Mouse (Mus musculus) megakaryocyte, embryonic 14.5 days (primary cell): ENCODE data around the gene Prr5l.

Source experiments
- FLI1 ChIP-seq: IDR thresholded peaks from 2 replicates; pipeline ENCODE4 v1.6.1; 2012; ENCODE audit warnings: low read length, inconsistent platforms, mixed read lengths
- GATA1 ChIP-seq: IDR thresholded peaks from 3 replicates; pipeline ENCODE4 v1.6.1; 2012; ENCODE audit warnings: mixed read lengths, low read length, inconsistent platforms, borderline replicate concordance

DNA sequence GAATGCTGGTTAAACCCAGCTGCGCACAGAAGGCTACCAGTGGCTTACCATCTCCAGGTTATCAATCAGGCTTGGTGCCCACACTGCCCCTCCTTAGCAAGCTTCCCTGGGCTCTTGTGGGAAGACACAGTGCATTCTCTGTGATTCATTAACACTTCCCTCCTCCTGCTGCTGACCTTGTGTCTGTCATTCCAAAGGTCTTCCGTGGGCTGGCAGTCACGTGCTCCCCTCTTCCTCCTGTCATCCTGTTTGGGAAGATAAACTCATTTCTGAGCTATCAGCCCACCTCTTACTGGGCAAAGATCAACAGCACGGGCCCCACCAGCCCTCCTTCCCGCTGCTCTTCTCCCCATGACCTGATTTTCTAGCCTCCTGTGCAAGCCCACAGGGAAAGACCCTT, 55.2 kb downstream of the Prr5l start:
- TF ChIP-seq GATA1 (no peak), FLI1 (no peak)
